Mouse (Mus musculus) intestine, embryonic 16.5 days (tissue): ENCODE results near the gene Tgfbrap1. TPM values are rescaled to one million over a fixed set of nuclear protein-coding genes. Genes with fewer than 3 reads are reported as not detected.
A peak's percentile ranks its signal among the peaks of the same experiment; 100 is the strongest.

Experiments
- ATAC-seq: fragments of 200-750 bp; cut with Nextera tagmentation; 2 replicates; pipeline ENCODE4 v1.8.0; 2017; ENCODE audit warnings: moderate TSS enrichment, moderate library complexity
- H3K27ac ChIP-seq: fragments of 300-500 bp; sonication (generic); 2 replicates; pipeline ENCODE4 v1.5.1; 2014; ENCODE audit warnings: mild to moderate bottlenecking, low read length
- H3K27me3 ChIP-seq: fragments of 300-500 bp; sonication (generic); replicated peaks from 2 replicates; pipeline ENCODE4 v1.6.1; 2014; ENCODE audit warnings: low read length, control low read depth, mixed read lengths; ENCODE audit not compliant: control insufficient read depth, insufficient read depth
- H3K36me3 ChIP-seq: fragments of 300-500 bp; sonication (generic); 2 replicates; pipeline ENCODE4 v1.6.1; 2014; ENCODE audit warnings: low read length, control low read depth; ENCODE audit not compliant: control insufficient read depth, insufficient read depth
- H3K4me1 ChIP-seq: fragments of 300-500 bp; sonication (generic); 2 replicates; pipeline ENCODE4 v1.6.1; 2014; ENCODE audit warnings: low read length, control low read depth, mixed read lengths; ENCODE audit not compliant: control insufficient read depth, insufficient read depth
- H3K4me2 ChIP-seq: fragments of 300-500 bp; sonication (generic); 2 replicates; pipeline ENCODE4 v1.6.1; 2014; ENCODE audit warnings: low read depth, low read length, control low read depth
- H3K4me3 ChIP-seq: fragments of 300-500 bp; sonication (generic); 2 replicates; pipeline ENCODE4 v1.5.1; 2014; ENCODE audit warnings: mild to moderate bottlenecking, low read length
- H3K9ac ChIP-seq: fragments of 300-500 bp; sonication (generic); 2 replicates; pipeline ENCODE4 v1.6.1; 2014; ENCODE audit warnings: low read depth, low read length
- H3K9me3 ChIP-seq: fragments of 300-500 bp; sonication (generic); 2 replicates; pipeline ENCODE4 v1.6.1; 2016; ENCODE audit warnings: low read length, control low read depth; ENCODE audit not compliant: control insufficient read depth
- WGBS: fragments of 180-500 bp; shearing (Covaris S2); extraction: QIAGEN DNeasy Blood & Tissue Kit; methylation state at CpG from one replicate; pipeline ENCODE4 v1.1.7; 2014; 5-methylcytosine and 5-hydroxymethylcytosine counted together
- polyA plus RNA-seq: library from polyadenylated mRNA; unstranded; fragments of >200 nt; fragmentation: Nextera tagmentation; extraction: Ambion mirVana; gene quantifications from 2 replicates; pipeline ENCODE4 v1.2.1, GENCODE M21; 2015

Gene Tgfbrap1
- polyA plus RNA-seq, 1 experiment from 2014 or later, result 8.6 TPM

- no peak overlapping the region for H3K27ac ChIP-seq
- H3K27me3 ChIP-seq, result no peaks in the 10 kb centered on the region
- H3K9me3 ChIP-seq, result no peaks in the 10 kb centered on the region
- H3K36me3 ChIP-seq, result no peaks in the 10 kb centered on the region; the same call in 1 of the 2 replicates
- ATAC-seq, result no peak
- 83% methylated on average over 5 of the region's 5 CpGs for WGBS
- no peak overlapping the region for H3K4me3 ChIP-seq
- H3K4me1 ChIP-seq, result no peaks in the 10 kb centered on the region; the same call in 1 of the 2 replicates
- H3K4me2 ChIP-seq, result no peak overlapping the region
- H3K9ac ChIP-seq, result no peak overlapping the region
These were observed 15.5 kb downstream of the Tgfbrap1 start for GRCm38 (mm10) chr1:43082946-43083345.

GRCm38 (mm10) chr1:43078124-43078523, 20.3 kb downstream of the Tgfbrap1 start:
- H3K27ac ChIP-seq, result no peak overlapping the region
- no peak overlapping the region for H3K4me3 ChIP-seq
- ATAC-seq, result no peak
- WGBS, result 67% methylated on average over 2 of the region's 2 CpGs
- no peak overlapping the region for H3K9ac ChIP-seq
- no peak overlapping the region for H3K4me2 ChIP-seq
- H3K27me3 ChIP-seq, result no peaks in the 10 kb centered on the region
- H3K4me1 ChIP-seq, result no peaks in the 10 kb centered on the region; the same call in 1 of the 2 replicates
- no peaks in the 10 kb centered on the region for H3K9me3 ChIP-seq
- H3K36me3 ChIP-seq, result 0 out of 2 replicates have a peak, but pooled peaks cover 7% of the 10 kb centered on the region

GRCm38 (mm10) chr1:43074791-43075190, 23.6 kb downstream of the Tgfbrap1 start:
- ATAC-seq, result no peak
- Histone ChIP-seq H3K9me3 (no peaks in the 10 kb centered on the region), H3K27me3 (no peaks in the 10 kb centered on the region), H3K4me1 (no peaks in the 10 kb centered on the region; the same call in 1 of the 2 replicates), H3K9ac (no peak overlapping the region), H3K4me2 (no peak overlapping the region), H3K36me3 (0 out of 2 replicates have a peak, but pooled peaks cover 7% of the 10 kb centered on the region), H3K4me3 (no peak overlapping the region), H3K27ac (no peak overlapping the region)
- WGBS, result 91% methylated on average over 2 of the region's 2 CpGs

- WGBS, result 46% methylated on average over 1 of the region's 1 CpGs
- Histone ChIP-seq H3K4me1 (no peaks in the 10 kb centered on the region; the same call in 1 of the 2 replicates), H3K27me3 (no peaks in the 10 kb centered on the region), H3K36me3 (0 out of 2 replicates have a peak, but pooled peaks cover 7% of the 10 kb centered on the region), H3K4me3 (no peak overlapping the region), H3K9ac (no peak overlapping the region), H3K27ac (no peak overlapping the region), H3K9me3 (no peaks in the 10 kb centered on the region), H3K4me2 (no peak overlapping the region)
- no peak for ATAC-seq
These were observed 25.9 kb downstream of the Tgfbrap1 start for GRCm38 (mm10) chr1:43072561-43072960.

DNA sequence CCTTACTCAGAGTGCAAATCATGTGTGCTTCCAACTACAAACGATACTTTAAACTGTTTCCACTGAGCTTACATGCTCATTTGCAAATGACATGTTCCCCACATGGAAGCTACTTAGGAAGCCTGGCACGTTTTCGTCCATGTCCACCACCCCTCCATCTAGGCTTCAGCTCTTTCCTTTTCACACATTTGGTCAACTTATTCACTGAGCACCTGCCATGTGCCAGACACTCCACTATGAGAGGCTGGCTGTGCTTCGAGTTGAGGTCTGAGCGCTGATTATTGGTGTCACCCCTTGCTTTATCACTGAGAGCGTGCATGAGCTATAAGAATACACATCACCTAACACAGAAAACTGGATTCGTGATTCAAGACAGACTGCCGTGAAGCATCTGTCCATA, 26.4 kb downstream of the Tgfbrap1 start:
- Histone ChIP-seq H3K27ac (no peak overlapping the region), H3K4me3 (no peak overlapping the region), H3K9ac (no peak overlapping the region), H3K4me2 (no peak overlapping the region), H3K27me3 (no peaks in the 10 kb centered on the region), H3K4me1 (no peaks in the 10 kb centered on the region; the same call in 1 of the 2 replicates), H3K9me3 (no peaks in the 10 kb centered on the region), H3K36me3 (0 out of 2 replicates have a peak, but pooled peaks cover 7% of the 10 kb centered on the region)
- WGBS, result 93% methylated on average over 8 of the region's 8 CpGs
- no peak for ATAC-seq

- Histone ChIP-seq H3K4me3 (no peak overlapping the region), H3K4me1 (no peaks in the 10 kb centered on the region; the same call in 1 of the 2 replicates), H3K9me3 (no peaks in the 10 kb centered on the region), H3K27ac (no peak overlapping the region), H3K9ac (no peak overlapping the region), H3K4me2 (no peak overlapping the region), H3K36me3 (0 out of 2 replicates have a peak, but pooled peaks cover 7% of the 10 kb centered on the region), H3K27me3 (no peaks in the 10 kb centered on the region)
- ATAC-seq, result peak; percentile 58
- 75% methylated on average over 5 of the region's 5 CpGs for WGBS
These were observed 27.7 kb downstream of the Tgfbrap1 start for GRCm38 (mm10) chr1:43070726-43071125.

DNA sequence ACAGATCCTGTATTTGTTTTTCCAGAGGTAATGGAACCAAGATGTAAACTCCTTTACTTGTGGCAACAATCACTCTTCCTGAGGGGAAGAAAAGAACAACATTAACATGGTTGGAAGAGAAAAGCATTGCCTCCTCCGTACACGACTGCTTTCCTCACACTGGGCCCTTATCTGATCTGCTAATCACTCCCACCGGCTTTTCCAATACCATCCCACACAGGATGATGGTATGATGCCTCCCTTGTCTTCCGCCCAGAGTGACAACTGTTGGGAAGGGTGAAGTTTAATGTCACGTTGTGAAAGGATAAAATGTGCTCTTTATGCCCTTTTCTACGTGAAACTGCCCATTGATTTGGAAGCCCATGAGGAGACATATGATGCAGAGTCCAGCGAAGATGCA, 30.9 kb downstream of the Tgfbrap1 start:
- WGBS, result 73% methylated on average over 7 of the region's 7 CpGs
- H3K27ac ChIP-seq, result no peak overlapping the region
- no peaks in the 10 kb centered on the region; the same call in 1 of the 2 replicates for H3K4me1 ChIP-seq

GRCm38 (mm10) chr1:43066573-43066972, 31.9 kb downstream of the Tgfbrap1 start:
- Histone ChIP-seq H3K4me2 (no peak overlapping the region), H3K9ac (no peak overlapping the region), H3K27ac (no peak overlapping the region), H3K4me1 (no peaks in the 10 kb centered on the region; the same call in 1 of the 2 replicates), H3K9me3 (no peaks in the 10 kb centered on the region), H3K4me3 (no peak overlapping the region), H3K36me3 (no peaks in the 10 kb centered on the region), H3K27me3 (no peaks in the 10 kb centered on the region)
- 85% methylated on average over 8 of the region's 8 CpGs for WGBS
- no peak for ATAC-seq

More for the DNA sequence above, 30.9 kb downstream of the Tgfbrap1 start:
- Histone ChIP-seq H3K36me3 (no peaks in the 10 kb centered on the region), H3K4me3 (no peak overlapping the region), H3K9ac (no peak overlapping the region), H3K4me2 (no peak overlapping the region), H3K27me3 (no peaks in the 10 kb centered on the region), H3K9me3 (no peaks in the 10 kb centered on the region)
- ATAC-seq, result no peak

DNA sequence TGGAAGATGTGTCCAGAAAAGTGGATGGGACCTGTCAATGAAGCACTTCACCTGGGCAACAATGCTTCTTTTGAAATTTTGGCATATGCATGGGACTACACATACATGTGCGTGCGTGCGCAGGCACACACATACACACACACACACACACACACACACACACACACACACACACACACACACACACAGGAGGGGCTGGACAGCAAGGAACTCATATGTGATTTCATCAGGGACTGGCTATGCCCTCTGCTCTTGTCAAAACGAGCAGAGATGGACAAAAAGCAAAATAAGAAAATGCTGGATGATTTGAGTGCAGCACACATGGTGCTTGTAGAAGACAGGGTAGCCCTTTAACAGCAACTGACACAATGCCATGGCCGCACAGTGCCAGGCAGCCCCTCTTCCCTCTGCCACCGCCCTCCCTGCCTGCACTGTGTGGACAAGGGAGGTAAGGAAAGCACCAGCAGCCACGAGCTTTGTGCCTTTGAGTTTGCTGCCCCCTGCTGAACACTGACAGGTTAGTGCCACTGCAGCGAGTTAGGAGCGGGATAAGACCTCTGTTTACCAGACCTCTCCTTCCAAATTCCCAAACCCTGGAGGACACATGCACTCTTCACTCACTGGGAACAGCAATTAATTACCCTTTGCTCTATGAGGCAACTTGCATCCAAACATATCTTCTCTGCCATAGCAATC, 32.7 kb downstream of the Tgfbrap1 start:
- Histone ChIP-seq H3K36me3 (no peaks in the 10 kb centered on the region), H3K4me2 (no peak overlapping the region), H3K9ac (no peak overlapping the region), H3K9me3 (no peaks in the 10 kb centered on the region), H3K27me3 (no peaks in the 10 kb centered on the region), H3K27ac (no peak overlapping the region), H3K4me3 (no peak overlapping the region), H3K4me1 (no peaks in the 10 kb centered on the region; the same call in 1 of the 2 replicates)
- peak; percentile 78 for ATAC-seq
- 51% methylated on average over 9 of the region's 9 CpGs for WGBS
